Mouse (Mus musculus): Measurements from ENCODE around the gene Vmn2r41.
"Not testable (repeated sequence)": the region's sequence is repeated elsewhere in the genome, so short reads cannot be mapped to it uniquely, and the experiment has no call there.

The Vmn2r41 gene

DNA sequence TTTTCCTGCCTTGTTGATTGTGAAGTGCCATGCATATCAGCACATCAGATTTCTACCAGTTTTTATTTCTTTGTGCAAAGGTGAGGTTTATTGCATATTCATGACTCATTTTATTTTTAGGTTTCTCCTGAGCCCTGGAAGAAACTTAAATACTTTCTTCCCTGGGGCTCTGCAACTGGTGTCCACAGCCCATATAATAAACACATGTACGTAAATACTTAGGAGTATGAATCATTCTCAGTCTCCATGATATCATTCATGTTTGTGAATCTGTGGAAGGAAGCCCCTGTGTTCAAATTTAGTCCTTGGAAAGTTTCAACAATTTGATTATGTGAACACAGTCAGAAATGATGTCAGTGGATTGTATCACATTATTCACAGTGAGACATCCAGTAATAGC, at the start of gene Vmn2r41:
Gene Vmn2r41, minus strand, starts transcription at position 101 of the 400 bp plus-strand sequence.
- DNase-seq, result not testable (repeated sequence)

DNA sequence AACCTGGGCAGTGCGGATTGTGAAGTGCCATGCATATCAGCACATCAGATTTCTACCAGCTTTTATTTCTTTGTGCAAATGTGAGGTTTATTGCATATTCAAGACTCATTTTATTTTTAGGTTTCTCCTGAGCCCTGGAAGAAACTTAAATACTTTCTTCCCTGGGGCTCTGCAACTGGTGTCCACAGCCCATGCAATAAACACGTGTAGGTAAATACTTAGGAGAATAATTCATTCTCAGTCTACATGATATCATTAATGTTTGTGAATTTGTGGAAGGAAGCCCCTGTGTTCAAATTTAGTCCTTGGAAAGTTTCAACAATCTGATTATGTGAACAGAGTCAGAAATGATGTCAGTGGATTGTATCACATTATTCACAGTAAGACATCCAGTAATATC, 38.8 kb upstream of the Vmn2r41 start, which contains the start of gene Vmn2r42:
Gene Vmn2r42, minus strand, starts transcription at position 101 of the 400 bp plus-strand sequence.
- DNase-seq, result not testable (repeated sequence)

DNA sequence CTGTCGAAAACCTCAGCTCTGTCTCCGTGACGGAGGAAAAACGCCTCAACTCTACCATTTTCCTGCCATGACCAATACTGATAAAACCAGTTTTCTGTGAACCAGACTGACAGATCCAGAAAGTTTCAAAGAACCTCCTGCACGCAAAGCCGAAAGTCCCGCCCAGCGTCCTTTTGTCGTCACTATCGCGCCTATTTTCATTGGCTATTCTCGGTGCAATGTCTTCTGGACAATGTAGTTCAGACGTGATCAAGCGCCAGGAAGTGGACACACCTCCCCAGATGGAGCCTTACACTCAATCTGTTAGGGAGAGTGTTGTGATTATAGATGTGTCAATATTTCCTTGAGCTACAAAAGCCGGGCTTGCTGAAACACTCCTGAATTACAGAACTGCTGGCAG, 68.6 kb downstream of the Vmn2r41 start:
- peak; percentile 22 for DNase-seq

All from kidney, postnatal 14 days (tissue).